Mouse (Mus musculus) embryonic facial prominence, embryonic 13.5 days (tissue): Measurements from ENCODE around the gene Usp49. TPM values are rescaled to one million over a fixed set of nuclear protein-coding genes. Genes with fewer than 3 reads are reported as not detected.

ENCODE experiments used
- ATAC-seq: fragments of 200-750 bp; cut with Nextera tagmentation; 2 replicates; pipeline ENCODE4 v1.8.0; 2017; ENCODE audit warnings: low read depth; ENCODE audit not compliant: insufficient number of reproducible peaks, insufficient read depth, low FRiP score, low TSS enrichment
- H3K27ac ChIP-seq: fragments of 300-500 bp; sonication (generic); 2 replicates; pipeline ENCODE4 v1.5.1; 2015; ENCODE audit warnings: moderate library complexity, mild to moderate bottlenecking, inconsistent platforms
- H3K27me3 ChIP-seq: fragments of 300-500 bp; sonication (generic); 2 replicates; pipeline ENCODE4 v1.6.1; 2015; ENCODE audit warnings: mild to moderate bottlenecking, inconsistent platforms
- H3K36me3 ChIP-seq: fragments of 300-500 bp; sonication (generic); 2 replicates; pipeline ENCODE4 v1.6.1; 2015; ENCODE audit warnings: mild to moderate bottlenecking, inconsistent platforms
- H3K4me1 ChIP-seq: fragments of 300-500 bp; sonication (generic); 2 replicates; pipeline ENCODE4 v1.6.1; 2015; ENCODE audit warnings: inconsistent platforms
- H3K4me2 ChIP-seq: fragments of 300-500 bp; sonication (generic); 2 replicates; pipeline ENCODE4 v1.6.1; 2015; ENCODE audit warnings: moderate library complexity, mild to moderate bottlenecking, inconsistent platforms
- H3K4me3 ChIP-seq: fragments of 300-500 bp; sonication (generic); 2 replicates; pipeline ENCODE4 v1.5.1; 2015; ENCODE audit warnings: mild to moderate bottlenecking, inconsistent platforms
- H3K9ac ChIP-seq: fragments of 300-500 bp; sonication (generic); 2 replicates; pipeline ENCODE4 v1.6.1; 2015; ENCODE audit warnings: mild to moderate bottlenecking, inconsistent platforms
- H3K9me3 ChIP-seq: fragments of 300-500 bp; sonication (generic); 2 replicates; pipeline ENCODE4 v1.6.1; 2016; ENCODE audit warnings: inconsistent platforms
- WGBS: fragments of 180-500 bp; shearing (Covaris S2); methylation state at CpG from one replicate; pipeline ENCODE4 v1.1.7; 2015; ENCODE audit warnings: mixed read lengths; 5-methylcytosine and 5-hydroxymethylcytosine counted together
- polyA plus RNA-seq: library from polyadenylated mRNA; unstranded; fragments of >200 nt; fragmentation: Nextera tagmentation; extraction: Ambion mirVana; gene quantifications from 2 replicates; pipeline ENCODE4 v1.2.1, GENCODE M21; 2015

Usp49 gene
- polyA plus RNA-seq = 6.2 and 6.4 TPM in 2 replicates

DNA sequence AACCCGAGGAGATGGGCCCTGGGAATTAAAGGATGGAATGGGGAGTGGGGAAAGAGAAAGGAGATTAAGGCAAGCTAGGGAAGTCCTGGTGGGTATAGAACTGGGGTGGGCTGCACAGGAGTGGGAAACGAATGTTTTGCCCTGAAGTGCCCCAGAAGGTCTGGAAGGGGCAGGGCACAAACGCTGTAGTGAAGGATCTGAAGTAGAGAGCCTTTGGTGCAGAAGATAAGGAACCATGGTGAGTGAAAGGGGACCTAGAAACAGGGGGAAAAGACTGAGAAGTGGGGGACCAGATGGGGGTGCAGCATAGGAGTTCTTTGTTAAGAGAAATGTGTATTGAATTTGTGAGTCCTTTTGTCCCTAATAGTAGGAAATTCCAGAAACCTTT lies at the start of gene Usp49:
Usp49 (plus strand) TSS at position 13 of the 388 bp plus-strand sequence.
- ATAC-seq = no peak
- peak within 1 kb of the TSS; percentile 83 for H3K9ac ChIP-seq
- H3K4me3 ChIP-seq = peak within 1 kb of the TSS; percentile 69
- H3K9me3 ChIP-seq = no peaks in the 10 kb centered on the region
- peak within 1 kb of the TSS; percentile 95 for H3K4me2 ChIP-seq
- H3K4me1 ChIP-seq = peaks cover 37% of the 10 kb centered on the region
- WGBS = 2% methylated on average over 3 of the region's 3 CpGs
- H3K27me3 ChIP-seq = no peaks in the 10 kb centered on the region
- peaks cover 13% of the 10 kb centered on the region for H3K36me3 ChIP-seq
- peak within 1 kb of the TSS; percentile 93 for H3K27ac ChIP-seq

DNA sequence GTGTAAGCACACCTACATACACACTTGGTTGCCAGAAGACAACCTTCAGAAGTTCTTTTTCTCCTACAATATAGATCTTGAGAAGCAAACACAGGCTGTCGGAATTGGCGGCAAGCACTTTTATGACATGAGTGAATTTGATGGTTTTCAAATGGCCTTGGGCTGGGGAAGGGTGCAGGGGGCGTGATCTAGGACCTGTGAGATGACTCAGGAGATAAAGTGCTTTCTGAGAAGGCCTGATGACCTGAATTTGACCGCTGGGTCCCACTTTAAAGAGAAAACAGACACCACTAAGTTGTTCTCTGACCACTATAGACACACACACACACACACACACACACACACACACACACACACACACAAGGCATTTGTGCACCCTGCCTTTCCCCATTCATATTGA lies 49.5 kb upstream of the Usp49 start:
- no peak for ATAC-seq
- no peaks in the 10 kb centered on the region for H3K9me3 ChIP-seq
- no peaks in the 10 kb centered on the region for H3K4me1 ChIP-seq
- H3K4me3 ChIP-seq = no peak overlapping the region
- H3K36me3 ChIP-seq = no peaks in the 10 kb centered on the region
- H3K9ac ChIP-seq = no peak overlapping the region
- H3K4me2 ChIP-seq = no peak overlapping the region
- H3K27me3 ChIP-seq = no peaks in the 10 kb centered on the region
- 93% methylated on average over 4 of the region's 4 CpGs for WGBS
- no peak overlapping the region for H3K27ac ChIP-seq

DNA sequence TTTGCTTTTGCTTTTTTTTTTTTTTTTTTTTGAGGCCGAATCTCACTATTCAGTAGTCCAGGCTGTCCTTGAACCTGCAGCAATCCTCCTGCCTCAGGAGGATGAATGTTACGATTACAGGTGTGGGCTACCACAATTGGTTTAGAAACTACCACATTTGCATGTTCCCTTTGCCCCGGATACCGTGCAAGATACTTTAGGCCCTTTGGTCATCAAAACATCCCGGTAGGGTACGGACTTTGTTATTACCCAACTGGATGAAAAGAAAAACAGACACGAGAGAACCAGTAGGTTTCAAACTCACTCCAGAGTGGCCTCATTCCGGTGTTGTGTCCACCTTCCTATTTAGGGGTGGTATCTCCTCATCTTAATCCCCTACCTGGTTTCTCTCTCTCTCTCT lies 42.0 kb upstream of the Usp49 start:
- no peak for ATAC-seq
- Histone ChIP-seq H3K4me1 (peaks cover 5% of the 10 kb centered on the region), H3K9me3 (no peaks in the 10 kb centered on the region), H3K4me3 (no peak overlapping the region), H3K9ac (no peak overlapping the region), H3K27ac (no peak overlapping the region), H3K27me3 (no peaks in the 10 kb centered on the region), H3K36me3 (no peaks in the 10 kb centered on the region), H3K4me2 (no peak overlapping the region)
- WGBS = 81% methylated on average over 8 of the region's 8 CpGs

DNA sequence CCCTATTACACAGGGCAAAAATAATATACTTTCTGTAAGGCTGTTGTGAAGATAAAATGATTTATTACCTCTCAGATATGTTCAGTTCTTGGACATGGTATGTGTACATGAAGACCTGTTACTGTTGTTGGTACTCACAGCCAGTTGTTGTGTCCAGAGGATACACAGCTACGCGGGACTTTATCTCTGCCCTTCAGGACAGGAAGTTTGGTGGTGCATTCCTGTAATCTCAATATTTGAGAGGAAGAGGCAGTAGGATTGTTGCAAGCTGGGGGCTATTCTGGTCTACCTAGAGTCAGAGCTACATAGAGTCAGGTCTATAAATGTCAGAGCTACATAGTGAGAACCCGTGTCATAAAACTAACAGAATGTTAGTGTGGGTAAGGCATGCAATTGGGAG lies 39.4 kb upstream of the Usp49 start:
- no peaks in the 10 kb centered on the region for H3K9me3 ChIP-seq
- ATAC-seq = no peak
- no peak overlapping the region for H3K9ac ChIP-seq
- H3K27ac ChIP-seq = no peak overlapping the region
- H3K4me1 ChIP-seq = peaks cover 8% of the 10 kb centered on the region
- H3K27me3 ChIP-seq = no peaks in the 10 kb centered on the region
- H3K4me2 ChIP-seq = no peak overlapping the region
- no peak overlapping the region for H3K4me3 ChIP-seq
- WGBS = 89% methylated on average over 3 of the region's 3 CpGs
- no peaks in the 10 kb centered on the region for H3K36me3 ChIP-seq

DNA sequence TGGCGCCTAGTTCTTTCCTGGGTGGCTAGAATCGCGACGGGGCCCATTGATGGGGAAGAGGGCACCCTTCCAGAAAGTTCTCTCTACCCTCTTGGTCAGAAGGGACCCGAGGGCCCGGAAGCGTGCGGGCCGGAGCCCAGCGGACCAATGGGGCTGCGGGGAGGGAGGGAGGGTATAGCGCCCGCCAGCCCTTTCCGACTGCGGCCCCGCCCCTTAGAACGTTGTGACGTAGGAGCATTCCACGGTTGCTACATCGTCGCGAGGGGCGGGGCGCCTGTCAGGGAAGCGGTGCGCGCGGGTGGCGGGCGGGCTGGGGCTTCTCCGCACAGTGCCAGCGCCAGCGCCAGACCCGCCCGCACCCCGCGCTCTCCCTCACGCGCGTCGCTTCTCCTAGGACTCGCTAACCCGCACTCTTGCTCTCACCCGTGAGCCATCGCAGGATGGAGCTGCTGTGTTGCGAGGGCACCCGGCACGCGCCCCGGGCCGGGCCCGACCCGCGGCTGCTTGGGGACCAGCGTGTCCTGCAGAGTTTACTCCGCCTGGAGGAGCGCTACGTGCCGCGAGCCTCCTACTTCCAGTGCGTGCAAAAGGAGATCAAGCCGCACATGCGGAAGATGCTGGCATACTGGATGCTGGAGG lies 37.2 kb upstream of the Usp49 start:
- peak overlapping the region; percentile 92 for H3K4me3 ChIP-seq
- peak; percentile 84 for ATAC-seq
- H3K27ac ChIP-seq = peak overlapping the region; percentile 99
- WGBS = under 1% methylated on average over 63 of the region's 63 CpGs
- peaks cover 19% of the 10 kb centered on the region for H3K36me3 ChIP-seq
- H3K9me3 ChIP-seq = no peaks in the 10 kb centered on the region
- peaks cover 31% of the 10 kb centered on the region for H3K4me1 ChIP-seq
- peak overlapping the region; percentile 82 for H3K4me2 ChIP-seq
- H3K27me3 ChIP-seq = no peaks in the 10 kb centered on the region
- H3K9ac ChIP-seq = peak overlapping the region; percentile 95

DNA sequence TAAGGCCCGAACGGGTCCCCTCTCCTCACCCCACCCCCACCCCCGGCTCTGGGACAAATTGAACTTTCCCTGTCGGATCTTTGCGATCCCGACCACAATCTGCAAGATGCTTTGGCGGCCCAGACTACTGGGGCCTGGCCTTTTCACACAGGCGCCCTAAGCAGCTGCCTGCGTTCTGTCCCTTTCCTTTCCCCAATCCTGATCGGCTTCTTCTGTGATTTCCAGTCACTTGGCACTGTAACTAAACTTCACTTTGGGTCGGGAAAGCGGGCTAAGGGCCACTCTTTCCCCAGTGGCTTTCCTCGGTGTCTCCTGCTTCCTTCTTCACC lies 36.7 kb upstream of the Usp49 start:
- H3K9ac ChIP-seq = peak overlapping the region; percentile 95
- H3K4me3 ChIP-seq = peak overlapping the region; percentile 92
- no peaks in the 10 kb centered on the region for H3K27me3 ChIP-seq
- peak overlapping the region; percentile 99 for H3K27ac ChIP-seq
- peak overlapping the region; percentile 82 for H3K4me2 ChIP-seq
- no peaks in the 10 kb centered on the region for H3K9me3 ChIP-seq
- H3K36me3 ChIP-seq = peaks cover 24% of the 10 kb centered on the region
- peaks cover 35% of the 10 kb centered on the region for H3K4me1 ChIP-seq
- under 1% methylated on average over 13 of the region's 13 CpGs for WGBS
- no peak for ATAC-seq

DNA sequence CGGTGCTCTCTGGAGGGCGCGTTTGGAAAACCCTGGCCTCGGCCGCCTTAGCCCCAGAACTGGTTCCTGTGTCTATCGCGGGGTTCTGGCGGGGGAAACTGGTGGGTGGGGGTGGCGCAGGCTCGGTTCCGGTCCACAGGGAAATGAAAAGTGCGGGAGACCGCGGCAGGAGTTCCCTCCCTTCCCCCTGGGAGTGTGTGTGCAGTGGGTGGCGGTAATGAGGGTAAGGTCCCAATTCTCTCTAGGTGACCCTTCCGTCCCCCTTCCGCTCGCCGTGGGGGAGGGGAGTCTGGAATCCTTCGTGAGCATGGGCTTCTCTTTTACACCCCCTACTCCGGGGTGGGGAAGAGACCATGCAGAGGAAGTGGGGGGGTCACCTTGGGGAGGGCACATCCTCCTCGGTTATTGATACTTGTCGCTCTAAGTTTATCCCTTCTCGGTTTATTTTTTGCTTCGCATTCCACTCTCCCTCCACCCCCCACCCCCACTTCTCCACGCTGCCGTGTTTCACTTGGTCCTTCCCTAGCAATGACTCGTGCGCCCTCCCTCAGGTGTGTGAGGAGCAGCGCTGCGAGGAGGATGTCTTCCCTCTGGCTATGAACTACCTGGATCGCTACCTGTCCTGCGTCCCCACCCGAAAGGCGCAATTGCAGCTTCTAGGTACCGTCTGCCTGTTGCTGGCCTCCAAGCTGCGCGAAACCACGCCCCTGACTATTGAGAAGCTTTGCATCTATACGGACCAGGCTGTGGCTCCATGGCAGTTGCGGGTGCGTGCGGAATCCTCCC lies 36.1 kb upstream of the Usp49 start:
- H3K9ac ChIP-seq = peak overlapping the region; percentile 95
- H3K4me2 ChIP-seq = peak overlapping the region; percentile 82
- peaks cover 30% of the 10 kb centered on the region for H3K36me3 ChIP-seq
- peak overlapping the region; percentile 99 for H3K27ac ChIP-seq
- H3K9me3 ChIP-seq = no peaks in the 10 kb centered on the region
- ATAC-seq = no peak
- H3K4me3 ChIP-seq = peak overlapping the region; percentile 92
- under 1% methylated on average over 43 of the region's 43 CpGs for WGBS
- peaks cover 36% of the 10 kb centered on the region for H3K4me1 ChIP-seq
- H3K27me3 ChIP-seq = no peaks in the 10 kb centered on the region

DNA sequence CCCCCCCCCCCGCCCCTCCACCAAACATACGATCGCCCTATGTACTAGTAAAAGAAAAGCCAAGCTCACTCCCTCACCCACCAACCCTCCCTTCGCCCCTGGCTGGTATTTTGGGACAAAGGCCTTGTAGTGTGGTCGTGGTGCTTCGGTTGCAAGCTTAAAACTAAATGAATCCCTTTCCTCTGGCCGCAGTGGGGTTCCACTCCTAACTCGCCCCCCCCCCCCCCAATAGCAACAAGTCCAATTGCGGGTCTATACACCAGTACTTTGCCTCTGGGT lies 35.6 kb upstream of the Usp49 start:
- H3K27me3 ChIP-seq = no peaks in the 10 kb centered on the region
- no peak for ATAC-seq
- 0% methylated on average over 9 of the region's 9 CpGs for WGBS

DNA sequence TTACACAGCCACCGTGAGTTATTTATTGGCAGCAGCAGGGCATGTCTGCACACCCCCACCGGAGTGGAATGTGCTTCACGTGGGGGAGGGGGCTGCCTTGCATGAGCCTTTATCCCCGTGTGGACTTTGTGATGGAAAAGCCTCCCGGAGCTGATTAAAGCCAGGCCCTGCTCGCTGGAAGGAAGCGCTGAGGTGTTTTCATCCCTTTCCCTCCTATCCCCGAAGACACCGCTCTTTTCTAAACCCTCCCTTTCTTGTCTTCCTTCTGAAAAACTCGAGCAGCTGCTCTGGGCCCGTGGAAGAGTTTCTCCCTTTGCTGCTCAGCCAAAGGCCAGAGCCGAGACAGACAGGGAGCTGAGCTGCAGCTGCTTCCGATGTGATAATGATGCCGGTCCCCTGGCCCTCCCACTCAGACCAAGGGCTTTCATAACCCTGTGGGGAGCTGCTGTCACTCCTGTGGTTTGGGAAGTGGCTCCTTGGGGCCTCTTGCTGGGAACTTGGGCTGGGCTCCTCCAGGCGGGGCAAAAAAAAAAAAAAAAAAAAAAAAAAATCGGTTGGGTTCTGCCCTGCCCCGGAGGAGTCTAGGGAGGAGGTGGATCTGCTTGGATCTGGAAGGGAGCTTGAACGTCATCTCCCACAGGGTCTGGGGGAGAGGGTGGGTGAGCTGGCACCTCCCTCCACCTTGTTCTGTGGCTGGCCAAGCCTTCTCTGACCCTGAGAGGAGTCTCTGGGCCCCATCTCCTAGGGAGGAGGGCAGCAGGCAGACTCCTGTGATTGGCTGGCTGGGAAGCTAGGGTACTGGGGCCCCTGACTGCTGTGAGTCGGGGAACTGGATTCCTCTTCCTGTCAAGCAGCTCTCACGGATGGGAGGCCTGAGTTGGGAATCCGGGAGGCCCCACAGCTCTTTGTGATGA lies 35.0 kb upstream of the Usp49 start:
- Histone ChIP-seq H3K4me1 (peaks cover 43% of the 10 kb centered on the region), H3K27me3 (no peaks in the 10 kb centered on the region), H3K36me3 (peaks cover 37% of the 10 kb centered on the region), H3K9me3 (no peaks in the 10 kb centered on the region), H3K9ac (peak overlapping the region; percentile 95), H3K4me3 (peak overlapping the region; percentile 92), H3K27ac (peak overlapping the region; percentile 99), H3K4me2 (peak overlapping the region; percentile 82)
- 0% methylated on average over 21 of the region's 21 CpGs for WGBS
- peak; percentile 77 for ATAC-seq

More for the DNA sequence above, 35.6 kb upstream of the Usp49 start:
- peaks cover 41% of the 10 kb centered on the region for H3K4me1 ChIP-seq
- peaks cover 35% of the 10 kb centered on the region for H3K36me3 ChIP-seq
- H3K4me2 ChIP-seq = peak overlapping the region; percentile 82
- peak overlapping the region; percentile 95 for H3K9ac ChIP-seq
- no peaks in the 10 kb centered on the region for H3K9me3 ChIP-seq
- H3K27ac ChIP-seq = peak overlapping the region; percentile 99
- H3K4me3 ChIP-seq = peak overlapping the region; percentile 92

DNA sequence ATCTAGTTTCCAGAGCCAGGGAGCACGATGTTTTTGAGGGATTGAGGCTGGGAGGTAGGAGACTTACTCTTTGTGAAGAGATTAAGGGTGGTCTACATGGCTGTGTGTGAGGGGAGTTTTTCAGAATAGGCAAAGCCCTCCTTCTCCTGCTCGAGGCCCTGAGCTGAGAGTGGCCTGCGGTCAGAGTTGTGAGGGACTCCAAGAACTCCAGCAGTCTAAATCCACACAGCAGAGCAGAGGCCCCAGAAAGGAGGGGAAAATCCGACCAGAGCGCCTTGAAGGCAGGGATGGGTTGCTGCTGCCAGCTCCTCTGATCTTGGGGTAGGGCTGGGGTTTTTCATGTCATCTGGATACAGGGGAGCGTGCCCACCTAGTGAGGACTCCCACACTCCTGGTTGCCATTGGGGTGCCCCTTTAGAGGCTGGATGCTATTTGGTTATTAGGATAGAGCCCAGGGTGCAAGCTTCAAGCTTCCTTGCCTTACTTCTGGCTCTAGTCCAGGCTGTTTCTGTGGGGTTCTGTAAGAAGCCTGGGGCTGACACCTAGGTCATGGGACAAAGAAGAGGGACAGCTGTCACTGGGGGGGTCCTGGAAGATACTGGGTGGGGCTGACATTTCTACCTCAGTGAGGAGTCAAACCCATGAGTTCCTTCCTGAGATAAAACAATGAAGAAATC lies 34.2 kb upstream of the Usp49 start:
- Histone ChIP-seq H3K4me1 (peaks cover 43% of the 10 kb centered on the region), H3K36me3 (peaks cover 44% of the 10 kb centered on the region), H3K9ac (peak overlapping the region; percentile 95), H3K4me3 (peak overlapping the region; percentile 92), H3K27ac (peak overlapping the region; percentile 99), H3K9me3 (no peaks in the 10 kb centered on the region), H3K4me2 (peak overlapping the region; percentile 82), H3K27me3 (no peaks in the 10 kb centered on the region)
- no peak; the same call in 1 of the 2 replicates for ATAC-seq
- WGBS = 13% methylated on average over 6 of the region's 6 CpGs

DNA sequence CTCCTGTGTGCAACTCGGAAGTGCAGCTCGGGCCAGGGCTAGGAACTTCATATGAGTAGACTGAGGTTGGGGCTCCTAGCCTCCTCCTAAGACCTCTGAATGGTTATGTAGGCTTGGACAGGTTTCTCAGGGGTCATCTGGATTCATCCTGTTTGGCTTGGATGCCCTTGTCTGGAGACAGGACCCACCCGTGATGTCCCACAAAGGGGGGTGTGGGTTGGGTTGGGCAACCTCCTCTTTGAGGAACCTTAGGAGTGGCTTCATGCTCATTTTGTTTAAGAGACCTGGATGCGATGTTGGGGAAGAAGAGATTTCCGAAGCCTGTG lies 33.7 kb upstream of the Usp49 start:
- no peak for ATAC-seq
- peak overlapping the region; percentile 99 for H3K27ac ChIP-seq
- H3K4me2 ChIP-seq = peak overlapping the region; percentile 82
- H3K9ac ChIP-seq = peak overlapping the region; percentile 95
- H3K4me3 ChIP-seq = peak overlapping the region; percentile 92
- WGBS = 73% methylated on average over 5 of the region's 5 CpGs
- peaks cover 49% of the 10 kb centered on the region for H3K36me3 ChIP-seq
- no peaks in the 10 kb centered on the region for H3K27me3 ChIP-seq
- no peaks in the 10 kb centered on the region for H3K9me3 ChIP-seq
- H3K4me1 ChIP-seq = peaks cover 43% of the 10 kb centered on the region
